Mouse (Mus musculus) lung, adult 2 months (tissue): Measurements from ENCODE around the gene Derl2. TPM values are rescaled to one million over a fixed set of nuclear protein-coding genes. Genes with fewer than 3 reads are reported as not detected.
A peak's percentile ranks its signal among the peaks of the same experiment; 100 is the strongest.

ENCODE experiments used
- DNase-seq: peaks from one replicate; pipeline ENCODE4 v3.0.0; 2022
- H3K4me1 ChIP-seq: fragments of 200-500 bp; 2 replicates; pipeline ENCODE4 v1.6.1; 2011; ENCODE audit warnings: low read length; ENCODE audit not compliant: control insufficient read depth, insufficient read depth
- H3K4me3 ChIP-seq: fragments of 200-500 bp; replicated peaks from 2 replicates; pipeline ENCODE3; 2011; ENCODE audit warnings: low read depth, mild to moderate bottlenecking, control low read depth, low read length; ENCODE audit errors: extremely low read depth
- CTCF ChIP-seq: fragments of 200-500 bp; IDR thresholded peaks from 2 replicates; pipeline ENCODE4 v1.5.1; 2011; ENCODE audit warnings: mild to moderate bottlenecking, low read length, control low read depth; ENCODE audit not compliant: insufficient read depth
- POLR2A ChIP-seq: fragments of 200-500 bp; IDR thresholded peaks from 2 replicates; pipeline ENCODE4 v1.6.1; 2011; ENCODE audit warnings: low read depth, mild to moderate bottlenecking, control low read depth, low read length, borderline replicate concordance; ENCODE audit errors: extremely low read depth
- WGBS: fragments of 180-500 bp; shearing (Covaris S2); methylation state at CpG from one replicate; pipeline ENCODE4 v1.1.7; 2018; 5-methylcytosine and 5-hydroxymethylcytosine counted together
- polyA plus RNA-seq: library from polyadenylated mRNA; depleted of rRNA; stranded (reverse); fragments of >200 nt; gene quantifications from 2 replicates; pipeline ENCODE4 v1.2.3, GENCODE M21; 2012; rRNA removed

Derl2 gene
- polyA plus RNA-seq, 1 experiment, result 15.5 TPM

DNA sequence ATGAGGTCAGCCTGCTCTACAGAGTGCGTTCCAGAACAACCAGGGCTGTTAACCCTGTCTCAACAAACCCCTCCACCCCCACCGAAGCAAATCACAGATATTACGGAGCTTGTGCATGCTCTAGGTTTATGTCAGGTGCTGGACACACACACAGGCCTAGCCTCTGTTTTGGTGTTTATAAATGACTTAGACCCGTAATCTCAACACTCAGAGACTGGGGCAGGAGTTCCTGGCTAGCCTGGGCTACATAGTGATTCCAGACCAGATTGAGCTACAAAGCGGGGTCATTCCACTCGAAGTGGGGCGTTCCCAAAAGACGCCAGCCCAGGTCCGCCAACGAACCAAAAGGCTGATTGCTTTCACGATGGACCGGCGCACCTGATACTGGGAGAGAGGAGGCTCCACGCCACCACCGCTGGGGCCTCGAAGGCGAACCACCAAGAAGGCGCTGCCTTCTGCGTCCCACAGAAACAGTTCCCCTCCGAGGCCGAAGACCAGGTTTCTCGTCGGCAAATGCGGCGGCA, 50.3 kb downstream of the Derl2 start:
- under 1% methylated on average over 25 of the region's 25 CpGs for WGBS
- TF ChIP-seq CTCF (no peak), POLR2A (no peak)
- Histone ChIP-seq H3K4me3 (peak overlapping the region; percentile 96), H3K4me1 (peaks cover 4% of the 10 kb centered on the region; the same call in 1 of the 2 replicates)
- DNase-seq, result no peak

DNA sequence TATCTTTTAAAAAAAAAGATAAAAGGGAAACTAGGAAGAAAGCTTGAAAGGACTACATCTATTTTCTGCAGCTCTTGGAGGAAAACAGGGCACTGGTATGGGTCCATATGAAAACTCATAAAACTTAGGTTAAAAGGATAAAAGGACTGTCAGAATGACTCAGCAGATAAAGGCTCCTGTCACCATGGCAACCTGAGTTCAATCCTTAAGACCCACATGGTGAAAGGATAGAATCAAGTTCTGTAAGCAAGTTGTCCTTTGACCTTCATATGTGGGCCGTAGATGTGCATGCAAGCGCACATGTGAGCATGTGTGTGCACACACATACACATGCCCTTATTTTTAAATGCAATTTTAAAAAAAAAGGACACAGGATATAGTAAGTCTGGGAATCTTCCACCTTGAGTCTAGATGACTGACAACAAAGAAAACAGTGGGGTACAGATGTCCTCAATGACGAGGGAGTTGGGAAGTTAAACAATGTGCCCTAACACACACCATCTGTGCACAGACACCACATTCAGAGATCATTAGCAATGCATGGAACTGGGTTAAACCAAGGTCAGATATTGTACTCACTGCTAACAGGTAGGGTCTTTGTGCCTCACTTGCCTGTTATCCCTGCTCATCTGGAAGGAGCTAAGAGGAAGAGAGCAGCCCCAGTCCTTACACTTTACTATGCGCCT, 55.3 kb downstream of the Derl2 start:
- no peak for TF ChIP-seq POLR2A
- TF ChIP-seq CTCF, result no peak
- WGBS, result 83% methylated on average over 4 of the region's 4 CpGs
- no peak for DNase-seq
- no peak overlapping the region for H3K4me3 ChIP-seq
- H3K4me1 ChIP-seq, result peaks cover 2% of the 10 kb centered on the region; the same call in 1 of the 2 replicates

DNA sequence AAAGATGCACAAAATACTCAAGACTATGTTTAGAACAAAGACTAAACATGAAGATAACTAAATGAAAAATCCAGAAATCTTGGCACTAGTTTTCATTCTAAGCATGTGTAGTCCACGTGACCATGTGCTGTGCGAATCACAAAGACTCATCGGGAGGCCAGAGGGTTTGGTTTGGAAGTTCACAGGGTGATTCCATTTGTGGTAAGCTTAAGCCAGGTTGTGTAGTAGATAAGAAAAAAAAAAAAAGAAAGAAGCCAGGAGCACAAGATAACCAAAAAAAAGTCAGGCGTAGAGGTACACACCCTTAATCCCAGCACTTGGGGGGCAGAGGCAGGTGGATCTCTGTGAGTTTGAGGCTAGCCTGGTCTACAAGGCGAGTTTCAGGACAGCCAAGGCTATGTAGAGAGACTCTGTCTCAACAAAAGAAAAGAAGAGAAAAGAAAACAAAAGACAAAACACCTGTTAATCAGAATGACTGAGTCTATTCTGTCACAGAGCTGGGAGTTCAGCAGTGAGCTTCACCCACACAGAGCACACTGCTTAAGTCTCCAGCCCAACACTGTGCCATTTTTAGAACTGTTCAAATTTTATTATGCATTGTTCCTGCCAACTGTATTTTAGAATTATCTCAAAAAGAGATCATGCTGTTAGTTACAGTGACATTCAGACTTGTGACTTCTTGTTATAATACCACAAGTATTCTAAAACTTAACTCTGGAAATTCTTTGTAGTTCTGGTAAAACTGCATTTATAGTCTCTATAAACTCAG, 58.7 kb downstream of the Derl2 start:
- Histone ChIP-seq H3K4me1 (no peaks in the 10 kb centered on the region), H3K4me3 (no peak overlapping the region)
- no peak for DNase-seq
- TF ChIP-seq CTCF, result no peak
- TF ChIP-seq POLR2A, result no peak
- 90% methylated on average over 5 of the region's 5 CpGs for WGBS

Other genes with a start within 250 kb of the Derl2 start
- gene Scimp, start 207.3 kb downstream of the Derl2 start, polyA plus RNA-seq, result 2.6 and 3.5 TPM in 2 replicates
- 3.4 TPM in 2 replicates for gene Rabep1, start 175.1 kb downstream of the Derl2 start, polyA plus RNA-seq
- 20.4 and 26.8 TPM in 2 replicates for gene Nup88, start 49.9 kb downstream of the Derl2 start, polyA plus RNA-seq
- gene Rpain, start 49.6 kb downstream of the Derl2 start, polyA plus RNA-seq, result 25.6 and 42.6 TPM in 2 replicates
- 50.9 and 94.1 TPM in 2 replicates for gene C1qbp, start 36.8 kb downstream of the Derl2 start, polyA plus RNA-seq
- gene Dhx33, start 15.4 kb downstream of the Derl2 start, polyA plus RNA-seq, result 16.3 and 20.5 TPM in 2 replicates
- gene Mis12, start 230 bp downstream of the Derl2 start, polyA plus RNA-seq, result 3.2 and 5.1 TPM in 2 replicates
- gene 6330403K07Rik, start 13.7 kb upstream of the Derl2 start, polyA plus RNA-seq, result 1.5 and 1.7 TPM in 2 replicates
- gene Nlrp1a, start 124.9 kb upstream of the Derl2 start, polyA plus RNA-seq, result 0.10 TPM in 1 of 2 replicates, not detected in the other
- gene Nlrp1b, start 210.9 kb upstream of the Derl2 start, polyA plus RNA-seq, result 0.59 and 0.66 TPM in 2 replicates